Mouse (Mus musculus) c-Kit-positive CD71-positive TER-119-negative erythroid progenitor cells, embryonic 14.5 days (primary cell): ENCODE measurements around the gene Foxc1.

Experiments
- DNase-seq: peaks from one replicate; pipeline ENCODE4 v3.0.0-alpha.2; 2013; ENCODE audit warnings: low read depth

Foxc1 gene

GRCm38 (mm10) chr13:31806428-31806832 lies at the start of gene Foxc1:
Gene Foxc1 (plus strand): TSS chr13:31806633.
- DNase-seq, result no peak

DNA sequence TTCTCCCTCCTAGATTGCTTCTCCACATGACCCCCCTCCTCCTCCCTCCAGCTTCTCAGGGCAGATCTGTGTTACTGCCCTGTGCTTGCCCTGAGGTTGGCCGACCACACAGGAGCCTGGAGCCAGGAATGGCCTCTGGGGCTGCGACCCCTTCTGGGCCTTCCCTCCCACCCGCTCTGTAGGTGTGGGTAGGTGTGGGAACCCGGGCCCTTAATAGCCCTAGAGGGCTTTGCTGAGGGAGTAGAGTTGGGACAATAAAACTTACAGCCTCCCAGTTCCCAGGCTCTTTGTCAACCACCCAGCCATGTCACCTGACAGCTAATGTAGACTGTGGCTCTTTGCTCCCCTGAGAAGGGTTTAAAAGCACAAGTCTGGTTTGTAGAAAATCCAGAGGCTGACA lies 46.0 kb upstream of the Foxc1 start:
- no peak for DNase-seq

DNA sequence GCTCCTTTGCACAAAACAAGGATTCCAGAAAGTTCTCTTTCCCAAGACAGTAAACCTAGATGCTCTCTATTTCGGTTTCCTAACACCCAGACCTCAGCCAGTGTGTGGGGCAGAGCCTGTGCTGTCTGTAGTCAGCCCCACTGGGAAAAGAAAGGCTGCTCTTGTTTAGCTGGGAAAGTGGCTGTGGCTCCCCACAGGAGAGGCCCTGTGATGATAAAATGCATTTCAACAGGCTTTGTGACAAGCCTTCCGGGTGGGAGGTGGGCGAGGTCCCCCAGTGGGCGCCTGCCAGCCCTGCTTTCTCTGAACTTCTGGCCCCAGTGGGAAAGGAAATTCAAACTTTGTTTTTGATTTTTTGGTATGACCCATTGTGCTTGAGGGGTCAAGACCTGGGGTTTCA lies 45.4 kb upstream of the Foxc1 start:
- no peak for DNase-seq

DNA sequence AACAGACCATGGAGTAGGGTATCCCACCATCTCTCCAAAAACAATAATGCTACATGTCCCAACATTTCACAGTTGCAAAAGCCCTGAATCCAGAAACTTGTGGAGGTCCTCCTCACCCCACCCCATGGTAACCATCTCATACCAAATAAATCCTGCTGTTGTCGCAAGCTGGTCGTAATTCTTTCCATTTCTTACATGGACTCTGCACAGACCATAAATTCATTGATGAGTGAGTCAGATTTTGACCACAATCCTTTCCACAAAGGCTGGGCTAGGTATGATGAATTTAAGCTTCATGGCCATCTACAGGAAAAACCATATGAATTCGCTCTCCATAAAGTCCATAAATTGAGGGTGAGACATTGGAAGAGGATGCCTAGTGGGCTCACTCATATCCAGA lies 42.0 kb upstream of the Foxc1 start:
- DNase-seq, result no peak

DNA sequence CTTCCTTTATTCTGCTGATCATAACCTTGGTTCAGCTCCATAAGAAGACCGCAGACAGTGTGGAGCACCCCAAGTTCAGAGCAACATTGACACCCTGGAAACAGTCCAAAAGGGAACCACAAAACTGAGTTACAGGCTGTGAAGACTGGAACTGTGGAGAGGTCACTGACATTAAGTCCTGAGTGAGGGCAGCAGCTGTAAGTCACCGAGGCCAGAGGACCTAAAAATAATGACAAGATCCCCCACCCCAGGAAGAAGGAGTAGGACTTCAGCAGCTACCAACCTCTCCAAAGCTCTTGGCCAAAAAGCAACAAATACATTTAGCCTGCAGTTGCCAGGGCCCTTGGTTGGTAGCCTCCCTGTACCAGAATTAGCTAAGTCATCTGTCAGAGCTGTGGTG lies 40.9 kb upstream of the Foxc1 start:
- no peak for DNase-seq

DNA sequence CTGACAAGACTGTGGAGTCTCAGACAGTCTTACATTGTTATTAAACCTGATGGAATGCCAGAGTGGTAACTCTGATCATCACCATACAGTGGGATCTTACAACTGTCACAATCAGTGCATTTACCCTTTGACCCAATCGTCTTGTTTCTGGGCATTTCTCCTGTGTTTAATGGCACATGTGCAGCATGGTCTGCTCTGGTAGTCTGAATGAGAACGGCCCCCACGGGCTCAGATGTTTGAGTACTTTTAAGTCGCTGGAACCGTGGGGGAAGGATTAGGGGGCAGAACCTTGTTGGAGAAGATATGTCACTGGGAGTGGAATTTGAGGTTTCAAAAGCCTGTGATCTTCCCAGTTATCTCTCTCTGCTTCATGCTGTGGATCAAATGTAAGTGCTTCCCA lies 33.6 kb upstream of the Foxc1 start:
- no peak for DNase-seq

GRCm38 (mm10) chr13:31775762-31776161 lies 30.7 kb upstream of the Foxc1 start:
- DNase-seq, result no peak

GRCm38 (mm10) chr13:31779281-31779981 lies 27.0 kb upstream of the Foxc1 start:
- DNase-seq, result no peak

GRCm38 (mm10) chr13:31780299-31780698 lies 26.1 kb upstream of the Foxc1 start:
- no peak for DNase-seq

- DNase-seq, result no peak
Measured at GRCm38 (mm10) chr13:31782063-31782462, 24.4 kb upstream of the Foxc1 start.

DNA sequence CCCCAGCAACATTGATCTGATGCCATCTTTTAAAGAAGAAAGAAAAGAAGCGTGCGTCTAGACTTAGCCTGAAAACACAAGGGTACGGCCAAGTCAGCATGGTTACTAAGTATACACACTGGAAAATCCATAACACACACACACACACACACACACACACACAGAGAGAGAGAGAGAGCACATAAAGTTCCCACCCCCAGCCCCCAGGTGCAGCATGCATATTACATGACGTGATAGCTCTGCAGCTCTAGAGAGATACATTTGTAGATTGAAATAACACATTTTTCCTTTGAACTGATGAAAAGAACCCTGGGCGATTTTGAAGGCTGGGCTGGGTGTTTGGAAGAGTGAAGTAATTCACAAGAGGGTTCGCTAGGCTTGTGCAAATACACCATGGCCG lies 21.7 kb upstream of the Foxc1 start:
- DNase-seq, result no peak

DNA sequence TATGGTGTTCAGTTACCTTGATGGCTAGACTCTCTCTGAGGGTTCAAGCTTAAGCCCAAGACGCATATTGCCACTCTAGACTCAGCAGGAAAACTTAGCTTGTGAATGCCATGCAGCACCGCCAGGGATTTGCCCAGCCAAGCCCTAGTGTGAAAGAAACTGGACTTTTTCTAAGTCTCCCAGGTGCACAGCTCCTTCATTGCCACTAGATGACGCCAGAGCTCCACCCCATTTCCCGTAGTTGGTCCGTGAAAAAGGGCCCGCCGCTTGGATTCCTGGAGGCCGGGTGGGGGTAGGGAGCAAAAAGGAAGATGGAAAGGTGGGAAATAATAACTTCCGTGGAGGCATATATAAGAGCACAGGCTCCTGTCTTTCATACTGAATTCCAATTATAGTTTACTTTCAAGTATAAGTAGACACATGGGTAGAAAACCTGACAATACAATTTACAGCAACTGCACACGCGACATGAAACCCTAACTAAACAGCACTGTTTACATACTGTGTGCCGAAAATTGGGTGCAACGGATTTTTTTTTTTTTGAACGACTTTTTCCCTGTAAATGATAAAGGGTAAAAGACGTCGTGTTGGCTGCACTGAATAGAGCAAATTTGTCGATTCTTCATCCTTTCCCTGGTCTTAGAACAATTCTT lies 13.8 kb upstream of the Foxc1 start:
- DNase-seq, result no peak

- no peak for DNase-seq
Measured at GRCm38 (mm10) chr13:31793163-31793562, 13.3 kb upstream of the Foxc1 start.

DNA sequence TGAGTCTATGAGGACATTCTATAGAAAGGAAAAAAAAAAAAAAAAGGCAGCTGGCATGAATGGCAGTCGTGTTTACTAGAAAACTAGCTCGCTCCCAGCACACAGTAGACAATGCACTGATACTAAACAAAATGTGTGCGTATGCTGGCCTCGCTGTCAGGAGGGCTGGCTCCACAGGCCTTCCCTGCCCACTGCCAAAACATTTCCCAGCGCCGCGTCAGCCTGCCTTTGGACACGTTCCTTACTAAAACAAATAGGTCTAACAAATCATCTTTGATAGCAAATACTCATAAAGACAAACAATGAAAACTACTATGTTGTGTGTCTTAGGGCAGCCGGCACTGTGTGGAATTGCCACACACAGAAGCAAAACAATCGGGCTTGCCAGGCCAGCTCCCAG lies 9.1 kb upstream of the Foxc1 start:
- no peak for DNase-seq

DNA sequence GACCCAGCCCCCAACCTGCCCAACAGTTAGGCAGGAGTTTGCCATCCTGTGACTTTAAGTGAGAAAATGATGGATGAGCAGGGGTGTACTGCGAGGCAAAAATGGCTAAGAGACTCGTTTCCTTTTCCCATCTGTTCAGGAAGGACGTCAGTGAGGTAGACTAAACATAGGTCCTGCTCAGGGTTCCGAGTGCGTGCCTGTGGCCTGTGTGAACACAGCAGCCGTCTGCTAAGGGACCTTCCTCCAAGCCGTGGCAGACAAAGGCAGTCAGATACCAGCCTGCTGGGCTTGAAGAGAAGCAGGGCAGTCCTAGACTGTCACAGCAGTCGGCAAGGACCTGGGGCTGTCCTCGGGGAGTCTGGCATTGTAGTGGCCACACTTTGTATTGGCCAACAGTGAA lies 8.4 kb upstream of the Foxc1 start:
- no peak for DNase-seq

DNA sequence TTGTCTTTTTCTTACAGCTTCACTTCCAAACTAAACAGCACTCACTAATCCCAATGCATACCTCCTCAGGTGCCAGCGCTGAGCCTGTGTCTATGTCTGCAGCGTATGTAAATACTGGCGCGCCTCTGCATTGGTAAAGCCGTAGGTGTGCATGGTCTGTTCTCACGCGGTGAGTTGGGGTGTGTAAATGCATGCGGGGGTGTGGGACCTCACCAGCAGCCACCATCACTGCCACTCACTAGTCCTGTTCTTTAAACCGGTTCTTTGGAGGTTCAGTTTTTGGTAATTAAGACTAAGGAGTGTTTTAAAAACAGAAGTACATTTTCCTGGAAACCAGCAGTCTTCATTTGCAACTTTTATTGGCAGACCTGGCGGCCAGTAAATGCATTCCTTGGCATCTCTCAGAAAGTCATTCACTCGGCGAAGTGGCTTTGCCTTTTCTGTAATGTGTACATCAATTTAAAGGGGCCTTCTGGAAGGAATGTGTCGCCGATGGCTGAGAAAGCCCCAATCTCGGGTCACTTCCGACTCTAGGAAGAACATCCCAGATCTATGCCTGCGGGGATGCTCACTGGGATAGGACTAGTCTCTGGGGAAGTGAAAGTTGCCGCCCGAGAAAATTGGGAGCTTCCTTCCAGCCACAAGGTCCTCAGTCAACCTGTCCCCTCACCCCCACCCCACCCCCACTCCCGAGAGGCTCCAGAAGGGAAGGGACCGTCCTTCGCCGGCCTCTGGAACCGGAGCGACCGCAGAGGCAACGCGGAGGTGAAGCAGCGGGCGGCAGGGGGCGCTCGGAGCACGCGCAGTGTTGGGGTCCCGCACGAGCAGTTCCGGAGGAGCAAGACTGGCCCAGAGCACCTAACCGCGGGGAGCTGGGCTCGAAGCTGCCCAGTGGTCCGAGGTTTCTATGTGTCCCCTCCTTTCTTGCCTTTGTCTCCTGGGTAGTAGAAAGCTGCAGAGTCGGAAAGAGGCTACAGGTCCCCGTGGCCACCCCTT lies 5.6 kb upstream of the Foxc1 start:
- DNase-seq, result no peak

DNA sequence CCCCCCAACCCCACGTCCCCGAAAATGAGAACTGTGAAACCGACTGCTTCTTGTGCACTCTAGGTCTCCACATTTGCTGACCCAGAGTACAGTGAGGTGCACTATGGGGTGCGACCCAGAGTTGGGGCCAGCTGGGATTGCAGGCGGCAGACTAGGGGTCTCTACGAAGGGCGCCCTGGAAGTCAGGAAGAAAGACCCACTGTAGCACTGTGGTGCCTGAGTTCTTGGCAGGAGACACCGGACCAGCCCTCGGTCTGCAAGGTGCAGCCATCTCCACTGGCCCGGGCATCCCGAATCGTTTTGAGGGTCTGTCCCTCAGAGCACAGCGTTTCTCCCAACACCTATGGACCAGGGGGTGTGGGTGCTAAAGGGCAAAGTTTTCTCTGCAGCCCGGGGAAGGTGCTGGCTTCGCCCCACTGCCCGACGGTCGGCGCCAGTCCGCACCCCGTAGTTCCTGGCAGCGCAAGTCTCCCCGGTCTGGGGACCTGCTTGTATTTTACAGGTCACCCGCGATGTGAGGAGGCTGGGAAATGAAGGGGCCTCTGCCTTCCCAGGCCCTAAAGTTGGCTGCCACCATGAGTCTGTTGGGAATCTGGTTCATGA lies 4.6 kb upstream of the Foxc1 start:
- DNase-seq, result no peak

GRCm38 (mm10) chr13:31802447-31802846 lies 4.0 kb upstream of the Foxc1 start:
- no peak for DNase-seq

DNA sequence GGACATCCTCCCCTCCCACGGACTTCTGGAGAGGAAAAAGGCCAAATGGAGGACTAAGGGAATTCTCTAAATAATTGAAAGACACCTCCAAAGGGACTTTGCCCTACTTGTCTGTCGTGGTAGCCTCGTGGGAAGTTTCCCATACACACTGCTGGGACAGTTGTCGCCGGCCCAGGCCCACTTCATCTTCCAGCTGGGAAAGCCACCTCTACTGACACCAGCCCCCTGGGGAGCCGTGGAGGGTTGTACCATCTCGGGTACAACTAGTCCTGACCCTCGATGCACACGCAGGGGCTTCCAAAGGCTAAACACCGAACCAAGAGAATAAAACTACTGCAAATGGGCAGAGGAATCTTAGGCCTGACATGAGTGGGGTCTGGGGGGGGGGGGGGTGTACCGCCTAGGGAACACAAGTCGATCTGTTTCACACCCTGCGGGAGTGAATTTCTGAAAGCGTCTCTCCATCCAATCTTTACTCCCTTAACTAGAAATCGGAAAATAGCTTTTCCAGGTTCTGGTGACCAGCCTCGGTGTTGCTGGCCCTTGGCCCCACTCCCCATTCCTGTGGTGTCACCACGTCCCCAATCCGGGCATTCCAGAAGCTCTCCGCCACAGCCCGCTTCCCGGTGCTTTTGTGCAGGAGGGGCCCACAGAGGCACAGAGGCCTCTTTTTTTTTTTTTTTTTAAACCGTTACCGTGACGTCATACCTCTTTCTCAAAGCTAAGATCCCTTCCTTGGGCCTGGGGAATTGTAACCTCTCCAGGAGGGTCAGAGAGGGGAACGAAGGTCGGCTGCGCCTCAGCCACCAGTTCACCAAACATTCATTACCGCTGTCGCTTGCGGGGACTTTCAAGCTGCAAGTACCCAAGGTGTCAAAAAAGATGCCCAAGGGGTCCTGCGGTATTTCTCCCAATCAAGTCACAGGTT lies 3.0 kb upstream of the Foxc1 start:
- no peak for DNase-seq

DNA sequence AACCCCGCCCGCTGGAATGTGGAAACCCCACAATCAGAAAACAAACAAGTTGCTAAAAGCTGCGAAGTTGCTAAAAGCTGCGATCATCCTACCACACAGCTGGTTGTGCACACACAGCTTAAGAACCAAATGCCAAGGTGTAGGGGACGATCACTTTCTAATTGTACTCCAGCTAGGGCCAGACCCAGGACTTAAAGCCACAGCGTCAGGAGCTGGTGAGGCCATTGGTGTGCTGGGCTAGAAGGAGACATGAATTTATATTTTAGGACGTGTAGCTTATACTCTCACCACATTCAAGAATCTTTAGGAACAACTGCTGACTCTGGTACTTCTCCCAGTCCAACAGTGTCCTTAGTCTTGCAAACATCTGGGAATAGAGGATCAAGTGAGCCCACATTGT lies 1.9 kb upstream of the Foxc1 start:
- no peak for DNase-seq

- DNase-seq, result no peak
Measured at GRCm38 (mm10) chr13:31805831-31806427, 504 bp upstream of the Foxc1 start.
